Mouse (Mus musculus) left cerebral cortex, adult 18-20 months (tissue): Measurements from ENCODE around the gene Pcsk6. TPM values are rescaled to one million over a fixed set of nuclear protein-coding genes. Genes with fewer than 3 reads are reported as not detected.
A peak's percentile ranks its signal among the peaks of the same experiment; 100 is the strongest.
"Not testable (repeated sequence)": the region's sequence is repeated elsewhere in the genome, so short reads cannot be mapped to it uniquely, and the experiment has no call there.

Experiments used
- DNase-seq, 2 experiments: peaks; one replicate each; pipeline ENCODE4 v3.0.0; 2021 to 2022; ENCODE audit warnings: low spot score in 2 of 2, mixed read lengths in 1 of 2
- total RNA-seq, 2 experiments: library from RNA; stranded (reverse); gene quantifications; 2 replicates each; pipeline ENCODE4 v1.2.3; 2021

Pcsk6 gene
- total RNA-seq, 2 experiments from 2014 or later, result 8.3 to 11.7 TPM

GRCm38 (mm10) chr7:65934238-65934970 is 72.9 kb downstream of the Pcsk6 start:
- DNase-seq, result not testable (repeated sequence)

- DNase-seq, result no peak
Observed at GRCm38 (mm10) chr7:65935211-65935610, 73.7 kb downstream of the Pcsk6 start.

GRCm38 (mm10) chr7:65940988-65941387 is 79.5 kb downstream of the Pcsk6 start:
- DNase-seq, result no peak

GRCm38 (mm10) chr7:65945342-65945993 is 83.9 kb downstream of the Pcsk6 start:
- no peak for DNase-seq

- DNase-seq, result no peak
Observed at GRCm38 (mm10) chr7:65946397-65946796, 84.9 kb downstream of the Pcsk6 start.

- DNase-seq, result no peak
Observed at GRCm38 (mm10) chr7:65948891-65949290, 87.4 kb downstream of the Pcsk6 start.

- no peak for DNase-seq
Observed at GRCm38 (mm10) chr7:65954583-65954982, 93.0 kb downstream of the Pcsk6 start.

- DNase-seq, result peak; percentile 25 to 34
Observed at GRCm38 (mm10) chr7:65955304-65956220, 94.0 kb downstream of the Pcsk6 start.

GRCm38 (mm10) chr7:65957245-65957644 is 95.7 kb downstream of the Pcsk6 start:
- DNase-seq, result no peak

GRCm38 (mm10) chr7:65958105-65958504 is 96.6 kb downstream of the Pcsk6 start:
- no peak for DNase-seq

GRCm38 (mm10) chr7:65959221-65959924 is 97.8 kb downstream of the Pcsk6 start:
- no peak for DNase-seq

GRCm38 (mm10) chr7:65962611-65963010 is 101.1 kb downstream of the Pcsk6 start:
- DNase-seq, result no peak

- DNase-seq, result no peak
Observed at GRCm38 (mm10) chr7:65964398-65964797, 102.9 kb downstream of the Pcsk6 start.

GRCm38 (mm10) chr7:65971301-65971700 is 109.8 kb downstream of the Pcsk6 start:
- DNase-seq, result no peak

- DNase-seq, result no peak
Observed at GRCm38 (mm10) chr7:65977286-65977685, 115.8 kb downstream of the Pcsk6 start.

GRCm38 (mm10) chr7:65977977-65978376 is 116.4 kb downstream of the Pcsk6 start:
- no peak for DNase-seq

- no peak for DNase-seq
Observed at GRCm38 (mm10) chr7:65978996-65979823, 117.7 kb downstream of the Pcsk6 start.

GRCm38 (mm10) chr7:65980000-65980399 is 118.5 kb downstream of the Pcsk6 start:
- DNase-seq, result no peak

- no peak for DNase-seq
Observed at GRCm38 (mm10) chr7:65982057-65982456, 120.5 kb downstream of the Pcsk6 start.

GRCm38 (mm10) chr7:65988249-65988648 is 126.7 kb downstream of the Pcsk6 start:
- no peak for DNase-seq
